10 mouse cellular contexts compared by ENCODE assay signal in the genomic region with DNA sequence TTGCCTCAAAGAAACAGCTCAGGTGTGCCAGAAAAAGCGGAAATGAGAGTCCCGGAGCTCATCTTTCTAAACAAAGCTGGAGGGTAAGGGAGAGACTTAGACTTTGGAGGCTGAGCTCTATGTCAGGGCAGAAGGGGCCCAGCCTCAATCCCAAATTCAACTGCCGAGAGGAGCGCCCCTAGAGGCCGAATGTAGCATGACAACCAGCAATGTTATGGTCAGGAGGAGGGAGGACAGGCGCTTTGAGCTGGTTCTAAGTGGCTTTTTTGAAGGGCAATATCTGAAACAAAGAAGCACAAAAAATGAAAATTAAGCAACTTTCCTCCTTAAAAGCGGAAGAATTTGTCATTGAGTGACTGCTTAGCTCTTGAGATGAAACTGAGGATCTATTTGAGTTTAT. TPM values are rescaled to one million over a fixed set of nuclear protein-coding genes. Genes with fewer than 3 reads are reported as not detected.
A peak's percentile ranks its signal among the peaks of the same experiment; 100 is the strongest.
DNase-seq lines count a peak whose midpoint lies in the region; ATAC-seq and TF ChIP-seq lines count a peak whose summit lies in the region.
"Not testable (repeated sequence)": the region's sequence is repeated elsewhere in the genome, so short reads cannot be mapped to it uniquely, and the experiment has no call there.
"Had no signal": no experiment of that assay in that cellular context is flagged by ENCODE, and none has a peak within 500 bp of the region (broad histone marks: within the 10 kb centered on the region; RNA-seq: fewer than 3 reads in every experiment).

No protein-coding gene starts in this region.

- not testable (repeated sequence) for H3K36me3 ChIP-seq in MEL (ENCODE audit: control insufficient read depth in 1 of 2, insufficient read depth in 2 of 2, low read length in 2 of 2); hindbrain, embryonic 10.5 days

- H3K9me3 ChIP-seq in MEL (replicated peaks; ENCODE audit: insufficient read depth, low read length); hindbrain, embryonic 10.5 days: not testable (repeated sequence)

- not testable (repeated sequence) for H3K4me3 ChIP-seq in MEL (ENCODE audit: control insufficient read depth in 1 of 2, insufficient read depth in 1 of 2, low read depth in 2 of 2, low read length in 2 of 2); embryonic fibroblast, embryonic 13.5 days (ENCODE audit: insufficient read depth, low read length); hindbrain, embryonic 10.5 days

- H3K27ac ChIP-seq in MEL (ENCODE audit: control insufficient read depth, low read depth, low read length); embryonic fibroblast, embryonic 13.5 days (ENCODE audit: insufficient read depth, low read length); hindbrain, embryonic 10.5 days: not testable (repeated sequence)

- TF ChIP-seq POLR2A in MEL (IDR thresholded peaks at IDR 0.05; ENCODE audit: control insufficient read depth in 1 of 2, insufficient read depth in 1 of 2, low read depth in 1 of 2, low read length in 2 of 2, poor library complexity in 1 of 2); embryonic fibroblast, embryonic 13.5 days (IDR thresholded peaks at IDR 0.05; ENCODE audit: low read depth, low read length): not testable (repeated sequence)

- not testable (repeated sequence) for H3K9ac ChIP-seq in MEL (ENCODE audit: control insufficient read depth, low read depth, low read length, poor library complexity, severe bottlenecking)

- 23% methylated on average over 6 of the region's 7 CpGs for whole genome bisulfite sequencing in hindbrain, embryonic 10.5 days

- not testable (repeated sequence) for H3K4me1 ChIP-seq in MEL (ENCODE audit: control insufficient read depth in 1 of 2, insufficient read depth in 2 of 2, low read length in 2 of 2); embryonic fibroblast, embryonic 13.5 days (ENCODE audit: control insufficient read depth, insufficient read depth, low read length); hindbrain, embryonic 10.5 days (replicated peaks)

- TF ChIP-seq EP300 in MEL (IDR thresholded peaks at IDR 0.05; ENCODE audit: low read depth in 1 of 2, low read length in 2 of 2): not testable (repeated sequence)

- peak; percentile 55 for ATAC-seq in megakaryocyte, adult 5-6 weeks (ENCODE audit: poor library complexity, severe bottlenecking)

- H3K27me3 ChIP-seq in MEL (ENCODE audit: control insufficient read depth in 1 of 2, insufficient read depth in 2 of 2, low read length in 2 of 2); hindbrain, embryonic 10.5 days (ENCODE audit: insufficient read depth, poor library complexity, severe bottlenecking): not testable (repeated sequence)

- TF ChIP-seq RAD21 in MEL (IDR thresholded peaks at IDR 0.05; ENCODE audit: low read depth, low read length): not testable (repeated sequence)

- H3K79me2 ChIP-seq in MEL (ENCODE audit: control insufficient read depth, insufficient read depth, low read length, poor library complexity): not testable (repeated sequence)

- peak; percentile 31 for DNase-seq in MEL (ENCODE audit: low read depth, low spot score)
- DNase-seq in c-Kit-positive CD71-negative TER-119-negative erythroid progenitor cells, embryonic 14.5 days (ENCODE audit: low read depth): peak; percentile 32
- peak; percentile 51 for DNase-seq in hindbrain, embryonic 10.5 days (ENCODE audit: low spot score)
- peak; percentile 37 to 45 for DNase-seq in layer of hippocampus, postnatal 10 days (ENCODE audit: low spot score in 2 of 2)
- DNase-seq in right cerebral cortex, postnatal 4 days: peak; percentile 44
- peak; percentile 68 to 74 for DNase-seq in thymus, postnatal 36 days

- TF ChIP-seq CTCF in MEL (IDR thresholded peaks at IDR 0.05 in 2 of 3, conservative IDR thresholded peaks at IDR 0.05 in 1 of 3; ENCODE audit: control insufficient read depth in 1 of 3, insufficient read depth in 1 of 3, low read depth in 2 of 3, low read length in 3 of 3, poor library complexity in 1 of 3, severe bottlenecking in 1 of 3): peak; percentile 45 to 65 (median 48)
- TF ChIP-seq CTCF in embryonic fibroblast, embryonic 13.5 days (IDR thresholded peaks at IDR 0.05; ENCODE audit: borderline replicate concordance, insufficient read depth, low read length): peak; percentile 10; the same call in 1 of the 2 replicates

RNA-seq across cellular contexts. Expression of a gene that starts 7.0 kb away (rescaled TPM):
- not detected in 2 replicates for total RNA-seq in MEL (2012; rRNA removed)
- not detected for polyA plus RNA-seq in MEL (2012; ENCODE audit: insufficient read depth in 1 of 2, insufficient read length in 2 of 2, low read depth in 1 of 2, low replicate concordance in 2 of 2, missing spikeins in 1 of 2)
- 0.58 and 2.4 TPM in 2 replicates for polyA plus RNA-seq in embryonic fibroblast, embryonic 13.5 days (2011; ENCODE audit: insufficient read length, low read depth, missing spikeins)
- polyA plus RNA-seq in hindbrain, embryonic 10.5 days (2016; fragmentation: Nextera tagmentation; extraction: Ambion mirVana): not detected in 2 replicates
- total RNA-seq in layer of hippocampus, postnatal 10 days (2021): 1 to 10 TPM in 1 of 2 experiments, under 1 TPM in 1; 0.57 to 1.8 TPM
- total RNA-seq in megakaryocyte, adult 5-6 weeks (2015): 9,861 and 10,026 TPM in 2 replicates
- total RNA-seq in megakaryocyte, adult 5-6 weeks (2017): 3,107 and 3,295 TPM in 2 replicates
- polyA plus RNA-seq: forebrain, embryonic 15.5 days had no signal

RNA-seq across cellular contexts. Expression of a gene that starts 36.3 kb away (rescaled TPM):
- total RNA-seq in MEL (2012; rRNA removed): not detected in 2 replicates
- polyA plus RNA-seq in MEL (2012; ENCODE audit: insufficient read depth in 1 of 2, insufficient read length in 2 of 2, low read depth in 1 of 2, low replicate concordance in 2 of 2, missing spikeins in 1 of 2): not detected
- not detected in 2 replicates for polyA plus RNA-seq in embryonic fibroblast, embryonic 13.5 days (2011; ENCODE audit: insufficient read length, low read depth, missing spikeins)
- not detected in 2 replicates for polyA plus RNA-seq in hindbrain, embryonic 10.5 days (2016; fragmentation: Nextera tagmentation; extraction: Ambion mirVana)
- total RNA-seq in layer of hippocampus, postnatal 10 days (2021): not detected
- 146 and 232 TPM in 2 replicates for total RNA-seq in megakaryocyte, adult 5-6 weeks (2015)
- 79.2 and 81.9 TPM in 2 replicates for total RNA-seq in megakaryocyte, adult 5-6 weeks (2017)
- total RNA-seq: layer of hippocampus, postnatal 25 days had no signal
- polyA plus RNA-seq: forebrain, embryonic 15.5 days had no signal

Comparison
In these comparisons a context has a peak if more than half of its experiments do, and no peak if none do; other contexts are left out.
1. RNA of a gene that starts 7.0 kb away (total RNA-seq): 3,107 to 10,026 TPM in megakaryocyte, adult 5-6 weeks; 0.57 to 1.8 TPM in layer of hippocampus, postnatal 10 days and not detected in MEL; every median in the first group is over 1,000 times any median in the second.
2. RNA of a gene that starts 36.3 kb away (total RNA-seq): 79.2 to 232 TPM in megakaryocyte, adult 5-6 weeks; not detected in MEL and not detected in layer of hippocampus, postnatal 10 days; every median in the first group is over 10 times any median in the second.
3. Peak in every context shown above with its lines, with median percentiles within 50 percentile points of each other: DNase-seq.